Mouse (Mus musculus) liver, embryonic 13.5 days (tissue): Measurements from ENCODE around the gene Hoxc9. TPM values are rescaled to one million over a fixed set of nuclear protein-coding genes. Genes with fewer than 3 reads are reported as not detected.
A peak's percentile ranks its signal among the peaks of the same experiment; 100 is the strongest.

ENCODE experiments used
- ATAC-seq: fragments of 200-750 bp; cut with Nextera tagmentation; 2 replicates; pipeline ENCODE4 v1.8.0; 2017; ENCODE audit warnings: low read depth, mild to moderate bottlenecking, moderate number of reproducible peaks, moderate library complexity
- DNase-seq: peaks from one replicate; pipeline ENCODE4 v3.0.0; 2022
- H3K27ac ChIP-seq: fragments of 300-500 bp; sonication (generic); 2 replicates; pipeline ENCODE4 v1.5.1; 2015; ENCODE audit warnings: moderate library complexity, mild to moderate bottlenecking, inconsistent platforms
- H3K27me3 ChIP-seq: fragments of 300-500 bp; sonication (generic); 2 replicates; pipeline ENCODE4 v1.6.1; 2015; ENCODE audit warnings: mild to moderate bottlenecking, inconsistent platforms
- H3K36me3 ChIP-seq: fragments of 300-500 bp; sonication (generic); 2 replicates; pipeline ENCODE4 v1.6.1; 2015; ENCODE audit warnings: mild to moderate bottlenecking, inconsistent platforms
- H3K4me1 ChIP-seq: fragments of 300-500 bp; sonication (generic); replicated peaks from 2 replicates; pipeline ENCODE4 v1.6.1; 2015; ENCODE audit warnings: inconsistent platforms
- H3K4me2 ChIP-seq: fragments of 300-500 bp; sonication (generic); 2 replicates; pipeline ENCODE4 v1.6.1; 2015; ENCODE audit warnings: inconsistent platforms, mild to moderate bottlenecking, moderate library complexity
- H3K4me3 ChIP-seq: fragments of 300-500 bp; sonication (generic); replicated peaks from 2 replicates; pipeline ENCODE4 v1.5.1; 2015; ENCODE audit warnings: mild to moderate bottlenecking, inconsistent platforms
- H3K9ac ChIP-seq: fragments of 300-500 bp; sonication (generic); 2 replicates; pipeline ENCODE4 v1.6.1; 2015; ENCODE audit warnings: mild to moderate bottlenecking, inconsistent platforms
- H3K9me3 ChIP-seq: fragments of 300-500 bp; sonication (generic); replicated peaks from 2 replicates; pipeline ENCODE4 v1.6.1; 2016; ENCODE audit warnings: inconsistent platforms
- WGBS: fragments of 180-500 bp; shearing (Covaris S2); methylation state at CpG from one replicate; pipeline ENCODE4 v1.1.7; 2015; ENCODE audit not compliant: insufficient replicate concordance; 5-methylcytosine and 5-hydroxymethylcytosine counted together
- microRNA counts: library from miRNA; unstranded; fragments of <30 nt; microRNA quantifications from one replicate; lab custom pipeline; 2016
- microRNA-seq: library from miRNA; unstranded; fragments of <30 nt; microRNA quantifications from one replicate; pipeline ENCODE4, GENCODE M21; 2016
- polyA plus RNA-seq: library from polyadenylated mRNA; unstranded; fragments of >200 nt; fragmentation: Nextera tagmentation; extraction: Ambion mirVana; gene quantifications from 2 replicates; pipeline ENCODE4 v1.2.1, GENCODE M21; 2015

Gene Hoxc9
- polyA plus RNA-seq, 1 experiment from 2014 or later: not detected

DNA sequence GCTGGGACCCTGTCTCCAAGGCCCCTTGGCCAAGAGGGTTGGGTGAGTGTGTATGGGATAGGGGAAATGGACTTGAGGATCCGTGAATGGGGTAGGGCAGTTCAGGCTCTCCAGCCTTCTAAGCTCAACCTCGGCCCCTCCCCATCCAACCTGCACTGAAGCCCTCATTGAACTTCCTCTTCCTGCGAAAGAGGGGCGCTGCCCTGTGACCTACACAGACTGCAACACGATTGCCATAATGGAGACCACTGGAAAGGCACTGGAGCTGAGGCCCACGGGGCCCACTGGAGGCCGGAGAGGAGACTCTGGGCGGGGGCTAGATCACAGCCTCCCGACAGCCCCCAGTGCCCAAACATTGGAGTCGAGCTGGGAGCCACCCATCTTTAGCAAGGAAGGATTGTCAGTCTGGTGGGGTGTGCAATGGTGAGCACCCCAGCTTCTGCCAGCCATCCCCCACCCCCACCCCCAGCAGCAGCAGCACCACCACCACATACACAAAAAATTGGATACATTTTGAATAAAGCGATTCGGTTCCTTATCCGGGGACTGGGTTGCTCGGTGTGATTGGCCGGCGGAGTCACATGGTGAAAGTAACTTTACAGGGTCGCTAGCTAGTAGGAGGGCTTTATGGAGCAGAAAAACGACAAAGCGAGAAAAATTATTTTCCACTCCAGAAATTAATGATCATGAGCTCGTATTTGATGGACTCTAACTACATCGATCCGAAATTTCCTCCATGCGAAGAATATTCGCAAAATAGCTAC is 58.0 kb downstream of the Hoxc9 start:
- no peaks in the 10 kb centered on the region for H3K36me3 ChIP-seq
- H3K9ac ChIP-seq: no peak overlapping the region
- H3K4me1 ChIP-seq: no peaks in the 10 kb centered on the region
- ATAC-seq (no peak), DNase-seq (no peak)
- H3K4me3 ChIP-seq: peak overlapping the region; percentile 37
- peaks cover 99% of the 10 kb centered on the region for H3K27me3 ChIP-seq
- H3K27ac ChIP-seq: no peak overlapping the region
- no peaks in the 10 kb centered on the region for H3K9me3 ChIP-seq
- 2% methylated on average over 24 of the region's 24 CpGs for WGBS
- H3K4me2 ChIP-seq: peak overlapping the region; percentile 36

MicroRNAs within 50 kb of the gene (microRNA counts, 519-probe panel; counts per million panel counts)
- microRNA mmu-miR-615-3p (lab: Ali Mortazavi, UCI) (114 counts per million), microRNA mmu-miR-615-5p (lab: Ali Mortazavi, UCI) (114 counts per million)

Small RNA genes within 50 kb of the gene (microRNA-seq; reads per million reads assigned to microRNA genes)
- gene Mir196a-2 (20.0 reads per million, percentile 33 among the genes with 10 or more reads in this experiment), gene Mir615 (265 reads per million, percentile 61 among the genes with 10 or more reads in this experiment)

Other genes with a start within 250 kb of the Hoxc9 start
- gene Hoxc13, start 55.3 kb upstream of the Hoxc9 start, polyA plus RNA-seq: not detected in 2 replicates
- gene Hoxc12, start 39.7 kb upstream of the Hoxc9 start, polyA plus RNA-seq: not detected in 2 replicates
- not detected in 2 replicates for gene Hoxc11, start 22.0 kb upstream of the Hoxc9 start, polyA plus RNA-seq
- not detected in 2 replicates for gene Hoxc10, start 9.6 kb upstream of the Hoxc9 start, polyA plus RNA-seq
- 0.27 and 0.28 TPM in 2 replicates for gene Hoxc5, start 9.0 kb upstream of the Hoxc9 start, polyA plus RNA-seq
- gene Hoxc8, start 14.2 kb downstream of the Hoxc9 start, polyA plus RNA-seq: 0.19 and 0.20 TPM in 2 replicates
- 0.13 and 0.14 TPM in 2 replicates for gene Hoxc6, start 21.8 kb downstream of the Hoxc9 start, polyA plus RNA-seq
- 0.31 and 0.42 TPM in 2 replicates for gene Hoxc4, start 42.5 kb downstream of the Hoxc9 start, polyA plus RNA-seq
- gene Smug1, start 190.7 kb downstream of the Hoxc9 start, polyA plus RNA-seq: 5.0 and 6.4 TPM in 2 replicates